Mouse (Mus musculus) heart, adult 9 months (tissue): ENCODE results near the gene Inpp5f.
"Not testable (repeated sequence)": the region's sequence is repeated elsewhere in the genome, so short reads cannot be mapped to it uniquely, and the experiment has no call there.

Experiments
- DNase-seq, 2 experiments: peaks; one replicate each; pipeline ENCODE4 v3.0.0; 2022; ENCODE audit warnings: low spot score in 2 of 2

Inpp5f gene

GRCm38 (mm10) chr7:128610897-128611798 is at the start of gene Inpp5f:
Gene Inpp5f, plus strand, starts transcription at chr7:128611328.
- DNase-seq: peak; percentile 98 to 99

GRCm38 (mm10) chr7:128563373-128563772 is 47.8 kb upstream of the Inpp5f start:
- DNase-seq: peak in 1 of 2 experiments; percentile 27

- no peak for DNase-seq
Observed at GRCm38 (mm10) chr7:128566311-128566710, 44.8 kb upstream of the Inpp5f start.

- DNase-seq: no peak
Observed at GRCm38 (mm10) chr7:128567561-128568244, 43.4 kb upstream of the Inpp5f start.

- DNase-seq: not testable (repeated sequence)
Observed at GRCm38 (mm10) chr7:128569429-128569828, 41.7 kb upstream of the Inpp5f start.

GRCm38 (mm10) chr7:128569987-128570656 is 41.0 kb upstream of the Inpp5f start:
- DNase-seq: no peak

GRCm38 (mm10) chr7:128570657-128571056 is 40.5 kb upstream of the Inpp5f start:
- DNase-seq: not testable (repeated sequence)

GRCm38 (mm10) chr7:128572030-128572429 is 39.1 kb upstream of the Inpp5f start:
- DNase-seq: no peak

GRCm38 (mm10) chr7:128575211-128575610 is 35.9 kb upstream of the Inpp5f start:
- no peak for DNase-seq

GRCm38 (mm10) chr7:128575794-128576193 is 35.3 kb upstream of the Inpp5f start:
- DNase-seq: no peak

GRCm38 (mm10) chr7:128577607-128578006 is 33.5 kb upstream of the Inpp5f start:
- DNase-seq: no peak

GRCm38 (mm10) chr7:128578199-128578945 is 32.8 kb upstream of the Inpp5f start:
- no peak for DNase-seq

GRCm38 (mm10) chr7:128579381-128579780 is 31.7 kb upstream of the Inpp5f start:
- DNase-seq: no peak

GRCm38 (mm10) chr7:128580318-128580717 is 30.8 kb upstream of the Inpp5f start:
- DNase-seq: no peak

- DNase-seq: no peak
Observed at GRCm38 (mm10) chr7:128581864-128582484, 29.2 kb upstream of the Inpp5f start.

GRCm38 (mm10) chr7:128583213-128583948 is 27.7 kb upstream of the Inpp5f start:
- no peak for DNase-seq

- no peak for DNase-seq
Observed at GRCm38 (mm10) chr7:128587334-128587933, 23.7 kb upstream of the Inpp5f start.

GRCm38 (mm10) chr7:128591345-128592084 is 19.6 kb upstream of the Inpp5f start:
- peak; percentile 18 to 52 for DNase-seq
